Mouse (Mus musculus) left cerebral cortex, adult 2 months (tissue): ENCODE results near the gene Sc5d. TPM values are rescaled to one million over a fixed set of nuclear protein-coding genes. Genes with fewer than 3 reads are reported as not detected.
A peak's percentile ranks its signal among the peaks of the same experiment; 100 is the strongest.

Source experiments
- DNase-seq, 2 experiments: peaks; one replicate each; pipeline ENCODE4 v3.0.0; 2021 to 2022; ENCODE audit warnings: low spot score in 2 of 2, mixed read lengths in 1 of 2; ENCODE audit errors: extremely low spot score in 1 of 2
- H3K27ac ChIP-seq: fragments of 200-600 bp; 2 replicates; pipeline ENCODE4 v1.8.1; 2022
- H3K4me3 ChIP-seq: fragments of 200-600 bp; 2 replicates; pipeline ENCODE4 v1.8.1; 2022
- CTCF ChIP-seq: fragments of 200-600 bp; IDR thresholded peaks from 2 replicates; pipeline ENCODE4 v1.8.1; 2022; ENCODE audit warnings: antibody characterized with exemption, mild to moderate bottlenecking, moderate library complexity
- intact Hi-C: fragments of 180-260 bp; cut with DNase I; formaldehyde crosslinking; loops from one replicate; pipeline ENCODE4 v1.15.1; 2025
- total RNA-seq, 2 experiments: library from RNA; stranded (reverse); gene quantifications; 2 replicates each; pipeline ENCODE4 v1.2.3; 2021

Gene Sc5d
- total RNA-seq, 2 experiments from 2014 or later: 49.8 to 54.7 TPM

DNA sequence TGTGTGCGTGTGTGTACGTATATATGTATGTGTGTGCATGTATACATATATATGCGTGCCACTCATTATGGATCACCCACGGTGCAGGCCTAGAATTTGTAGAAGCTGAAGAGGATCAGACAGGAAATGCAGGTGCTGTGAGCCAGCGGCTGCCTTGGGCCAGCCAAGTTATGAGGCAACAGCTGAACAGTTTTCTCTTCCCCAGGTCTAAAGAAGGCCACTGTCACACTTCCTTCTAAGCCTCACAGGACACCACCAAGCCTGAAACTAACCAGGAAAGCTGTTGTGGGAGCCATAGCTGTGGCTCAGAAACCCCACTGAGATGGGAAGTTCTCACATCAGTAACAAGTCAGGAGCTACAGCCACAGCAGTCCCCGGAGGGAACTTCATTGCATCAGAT is 17.4 kb downstream of the Sc5d start:
- no peak overlapping the region for H3K27ac ChIP-seq
- H3K4me3 ChIP-seq: no peak overlapping the region
- TF ChIP-seq CTCF: no peak
- intact Hi-C loops: no loop called here
- no peak for DNase-seq

DNA sequence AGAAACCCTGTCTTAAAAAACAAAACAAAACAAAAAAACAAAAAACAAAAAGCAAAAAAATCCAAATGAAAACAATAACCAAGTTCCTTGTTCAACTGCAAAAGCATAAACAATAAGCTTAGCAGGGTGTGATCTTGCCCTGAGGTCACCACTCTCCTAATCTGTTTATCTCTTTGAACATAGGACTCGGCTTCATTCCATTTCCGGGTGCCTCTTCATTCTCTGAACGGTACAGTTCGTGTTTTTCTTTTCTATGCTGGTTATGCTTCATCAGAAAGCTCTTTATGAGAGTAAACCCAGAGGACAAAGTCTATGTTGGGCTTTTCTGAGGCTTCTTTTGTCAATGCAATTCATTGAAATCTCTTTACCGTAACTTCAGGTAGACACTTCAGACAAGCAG is 19.9 kb downstream of the Sc5d start:
- Histone ChIP-seq H3K27ac (no peak overlapping the region), H3K4me3 (no peak overlapping the region)
- no peak for TF ChIP-seq CTCF
- intact Hi-C loops: no loop called here
- DNase-seq: no peak

DNA sequence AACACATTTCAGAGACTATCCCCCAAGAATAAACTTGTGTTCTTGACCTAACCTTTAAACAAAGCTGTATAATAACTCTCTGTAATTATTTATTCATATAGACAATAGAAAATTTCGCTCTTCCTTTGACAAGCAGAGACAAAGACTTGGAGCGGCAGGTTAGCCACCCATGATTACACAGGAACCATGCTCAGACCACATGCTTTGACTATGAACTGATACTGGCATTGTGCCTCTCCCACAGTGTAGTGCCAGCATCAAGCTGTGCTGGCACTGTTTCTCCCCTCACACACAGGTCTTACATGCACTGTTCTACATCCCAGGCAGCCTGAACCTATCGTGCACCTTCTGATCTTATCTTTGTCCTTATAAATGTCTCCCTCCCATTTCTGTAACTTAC is 23.0 kb downstream of the Sc5d start:
- DNase-seq: no peak
- intact Hi-C loops: loop anchor here (2.0 kb wide), 3 partner anchors 118 to 238 kb away; no protein-coding TSS in a partner anchor
- Histone ChIP-seq H3K4me3 (no peak overlapping the region), H3K27ac (no peak overlapping the region)
- no peak; the same call in 1 of the 2 replicates for TF ChIP-seq CTCF

DNA sequence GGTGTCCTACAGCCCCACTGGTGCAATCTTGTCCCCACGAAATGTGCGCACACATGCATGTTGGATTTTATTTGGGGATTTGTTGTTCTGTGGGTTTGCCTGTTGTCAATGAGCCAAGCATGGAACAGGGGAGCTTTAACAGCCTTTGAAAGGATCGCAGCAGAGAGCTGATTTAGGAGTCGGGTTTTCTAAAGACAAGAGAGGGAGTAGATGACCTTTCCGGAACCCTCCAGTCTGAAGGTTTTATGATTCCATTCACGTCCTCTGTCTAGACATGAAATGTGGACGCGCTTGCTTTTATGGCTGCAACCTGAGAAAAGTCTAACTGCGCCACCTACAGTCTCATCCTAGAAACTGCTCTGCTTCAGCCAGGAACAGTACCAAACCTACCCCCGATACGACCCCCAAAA is 23.5 kb downstream of the Sc5d start:
- peak; percentile 85 for TF ChIP-seq CTCF
- no peak overlapping the region for H3K4me3 ChIP-seq
- H3K27ac ChIP-seq: peak overlapping the region; percentile 36; the same call in 1 of the 2 replicates
- intact Hi-C loops: loop anchor here (2.0 kb wide), 3 partner anchors 118 to 238 kb away; no protein-coding TSS in a partner anchor
- DNase-seq: peak; percentile 57 to 61

DNA sequence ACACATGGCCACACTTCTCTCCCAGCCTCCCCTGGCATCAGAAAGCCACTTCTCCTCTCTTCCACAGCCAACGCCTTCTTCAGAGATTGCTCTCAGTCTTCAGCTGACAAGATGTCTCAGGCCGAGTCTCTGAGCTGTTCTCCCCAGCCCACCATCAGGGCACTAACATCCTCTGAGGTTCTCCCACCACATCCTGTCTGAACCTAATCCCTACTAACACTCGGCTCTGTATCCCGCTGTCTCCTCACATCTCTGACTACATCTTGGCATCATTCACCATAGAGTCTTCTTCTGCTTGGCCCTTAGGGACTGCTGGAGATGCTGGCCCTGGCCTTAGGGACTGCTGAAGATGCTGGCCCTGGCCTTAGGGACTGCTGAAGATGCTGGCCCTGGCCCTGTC is 25.2 kb downstream of the Sc5d start:
- Histone ChIP-seq H3K27ac (no peak overlapping the region), H3K4me3 (no peak overlapping the region)
- DNase-seq: no peak
- intact Hi-C loops: no loop called here
- TF ChIP-seq CTCF: no peak

DNA sequence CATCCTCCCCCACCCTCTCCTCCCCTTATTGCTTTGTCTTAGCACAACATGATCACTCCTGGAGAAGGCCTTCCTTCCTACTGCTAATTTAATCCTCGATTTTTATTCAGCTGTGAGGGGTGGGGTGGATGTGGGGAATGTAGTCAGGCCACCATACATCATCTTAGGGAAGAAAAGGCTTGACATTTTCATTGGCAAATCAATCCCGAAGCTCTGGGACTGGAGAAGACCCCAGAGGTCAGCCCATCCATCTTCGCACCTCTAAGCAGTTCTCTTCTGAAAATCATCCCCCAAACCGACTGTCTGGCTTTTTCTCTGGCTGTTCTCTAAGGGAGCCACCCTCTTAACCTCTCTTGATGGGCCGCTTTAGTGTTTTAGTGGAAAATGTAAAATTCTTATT is 32.9 kb downstream of the Sc5d start:
- intact Hi-C loops: no loop called here
- no peak overlapping the region for H3K27ac ChIP-seq
- DNase-seq: no peak
- H3K4me3 ChIP-seq: no peak overlapping the region
- TF ChIP-seq CTCF: no peak

DNA sequence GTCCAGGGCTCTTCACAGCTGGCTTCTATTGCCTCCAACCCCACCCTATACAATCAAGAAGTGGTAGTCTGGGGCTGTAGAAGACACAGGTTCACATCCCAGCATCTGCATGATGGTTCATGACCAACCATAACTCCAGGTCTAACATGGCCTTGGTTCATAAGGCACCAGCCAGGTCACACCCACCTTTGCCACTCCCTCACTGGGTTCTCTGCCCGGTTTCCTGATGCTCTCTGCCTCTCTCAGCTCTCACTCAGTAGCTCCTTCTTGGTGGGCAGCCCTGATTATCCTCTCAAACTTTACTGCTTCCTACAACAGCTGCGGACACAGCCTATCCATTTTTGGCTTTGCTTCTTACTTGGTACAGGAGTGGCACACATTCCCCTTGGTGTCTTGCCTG is 33.7 kb downstream of the Sc5d start:
- DNase-seq: no peak
- no peak overlapping the region for H3K27ac ChIP-seq
- TF ChIP-seq CTCF: no peak
- intact Hi-C loops: no loop called here
- H3K4me3 ChIP-seq: no peak overlapping the region

GRCm38 (mm10) chr9:42229465-42230110 is 34.5 kb downstream of the Sc5d start:
- no peak overlapping the region for H3K4me3 ChIP-seq
- no peak for TF ChIP-seq CTCF
- intact Hi-C loops: no loop called here
- H3K27ac ChIP-seq: no peak overlapping the region
- no peak for DNase-seq

DNA sequence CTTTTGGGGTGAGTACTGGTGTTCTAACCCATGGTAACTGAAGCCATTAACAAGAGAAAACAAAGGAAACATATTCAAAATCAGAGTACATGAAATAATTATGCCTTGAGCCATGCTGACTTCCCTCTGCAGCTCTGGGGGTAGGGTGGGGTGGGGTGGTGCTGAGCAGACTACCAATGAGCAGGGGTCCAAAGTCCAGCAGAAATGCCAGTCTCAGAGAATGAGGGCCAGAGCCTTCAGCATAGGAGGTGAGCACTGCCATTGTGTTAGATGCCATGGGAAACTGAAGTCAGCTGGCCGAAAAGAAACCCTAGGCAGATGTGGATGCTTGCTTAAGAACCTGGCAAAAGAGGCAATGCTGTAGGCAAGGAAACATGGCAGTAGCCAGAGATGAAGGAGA is 36.3 kb downstream of the Sc5d start:
- no peak overlapping the region for H3K4me3 ChIP-seq

DNA sequence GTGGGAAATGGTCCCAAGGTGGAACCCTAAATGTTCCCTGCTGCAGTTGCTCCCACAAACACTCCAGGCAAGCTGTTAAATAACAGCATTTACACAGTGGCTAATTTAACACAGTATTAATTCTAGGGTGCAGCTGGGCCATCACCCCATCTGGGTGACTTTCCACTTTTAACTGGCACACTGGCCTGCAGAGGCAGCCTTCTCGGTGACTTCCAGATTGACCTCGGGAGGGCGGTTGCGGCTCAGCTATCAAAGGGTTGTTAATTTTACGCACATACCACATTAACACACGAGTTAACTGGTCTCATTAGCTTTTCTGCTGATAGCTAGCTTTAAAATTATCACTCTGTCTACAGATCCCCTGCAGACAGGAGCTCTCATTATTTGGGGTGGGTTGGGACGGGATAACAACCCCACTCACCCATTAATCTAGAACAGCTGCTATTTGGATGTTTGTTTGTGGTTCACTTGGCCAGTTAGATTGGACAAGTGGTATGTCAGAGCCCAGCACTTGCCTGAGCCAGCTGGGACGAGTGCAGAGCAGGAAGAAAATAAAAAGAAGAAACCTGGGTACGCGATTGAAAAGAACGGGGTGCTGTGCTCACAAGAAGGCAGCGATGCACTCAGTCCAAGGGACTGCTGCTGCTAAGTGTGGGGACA is 44.9 kb downstream of the Sc5d start:
- Histone ChIP-seq H3K27ac (no peak overlapping the region), H3K4me3 (no peak overlapping the region)
- intact Hi-C loops: no loop called here
- TF ChIP-seq CTCF: no peak
- DNase-seq: no peak

More for the DNA sequence above, 36.3 kb downstream of the Sc5d start:
- no peak for DNase-seq
- intact Hi-C loops: no loop called here
- no peak for TF ChIP-seq CTCF
- H3K27ac ChIP-seq: no peak overlapping the region

DNA sequence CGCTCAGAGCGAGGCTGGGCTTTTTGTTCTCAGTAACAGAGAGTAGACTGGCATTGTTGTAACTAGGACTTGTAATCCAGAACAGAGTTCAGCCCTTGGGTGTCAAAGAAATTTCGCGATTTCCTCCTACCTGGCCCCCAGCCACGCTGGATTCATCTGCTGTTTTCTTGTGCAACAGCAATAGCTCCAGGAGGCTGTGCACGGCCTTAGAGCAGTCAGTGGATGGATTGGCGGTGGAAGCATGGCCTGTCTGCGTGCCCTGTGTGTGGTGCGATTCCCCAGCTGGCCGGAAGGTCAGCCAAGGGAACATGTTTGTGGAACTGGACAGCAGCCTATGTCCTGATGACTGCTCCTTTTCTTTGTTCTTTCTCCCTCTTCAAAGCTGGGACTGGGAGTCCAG is 46.4 kb downstream of the Sc5d start:
- intact Hi-C loops: no loop called here
- no peak; the same call in 1 of the 2 replicates for TF ChIP-seq CTCF
- no peak overlapping the region for H3K27ac ChIP-seq
- H3K4me3 ChIP-seq: no peak overlapping the region
- no peak for DNase-seq

GRCm38 (mm10) chr9:42214116-42214515 is 49.9 kb downstream of the Sc5d start:
- intact Hi-C loops: no loop called here
- Histone ChIP-seq H3K27ac (no peak overlapping the region), H3K4me3 (no peak overlapping the region)
- TF ChIP-seq CTCF: no peak
- no peak for DNase-seq

DNA sequence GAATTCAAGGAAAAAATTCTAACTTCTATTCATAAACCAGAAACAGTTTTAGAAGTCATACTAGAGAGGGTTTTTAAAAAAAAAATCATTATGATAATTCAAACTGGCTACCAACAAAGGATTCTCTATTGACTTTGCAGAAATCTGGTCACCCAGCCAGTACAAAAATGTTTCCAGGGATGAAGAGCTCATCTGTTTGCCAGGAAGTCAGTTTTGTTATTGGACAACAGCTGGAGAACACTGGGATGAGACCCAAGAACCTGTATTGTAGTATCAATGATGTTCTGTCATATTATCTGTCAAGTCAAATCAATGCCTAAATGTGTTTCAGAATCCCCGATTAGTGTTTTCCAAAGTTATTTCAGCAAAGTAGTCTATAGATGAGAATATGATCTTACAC is 50.9 kb downstream of the Sc5d start:
- intact Hi-C loops: no loop called here
- no peak for TF ChIP-seq CTCF
- H3K4me3 ChIP-seq: no peak overlapping the region
- no peak overlapping the region for H3K27ac ChIP-seq
- no peak for DNase-seq
